Mouse (Mus musculus): ENCODE results near the gene 2210407C18Rik. TPM values are rescaled to one million over a fixed set of nuclear protein-coding genes. Genes with fewer than 3 reads are reported as not detected.

Gene 2210407C18Rik
- polyA plus RNA-seq, 1 experiment: not detected

DNA sequence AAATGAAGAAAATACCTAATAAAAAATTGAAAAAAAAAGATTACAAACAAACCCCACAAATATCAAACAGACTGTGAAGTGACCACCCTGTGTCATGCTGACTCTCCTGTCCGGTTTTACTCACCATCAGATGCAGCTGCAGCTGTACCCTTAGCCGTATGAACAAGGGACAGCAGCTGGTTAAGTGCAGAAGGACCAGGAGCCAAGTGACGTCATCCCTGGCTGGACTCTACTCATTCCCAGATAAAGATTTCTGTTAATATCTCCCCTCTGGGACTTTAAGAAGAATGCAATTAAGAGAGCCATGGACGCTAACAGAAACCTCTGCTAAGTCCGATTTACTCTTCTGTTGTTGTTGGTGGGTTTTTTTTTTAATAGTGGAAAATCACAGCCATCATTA, 45.5 kb downstream of the 2210407C18Rik start, which contains the start of gene Olfr224:
Olfr224 (minus strand) TSS at position 149 of the 400 bp plus-strand sequence.
- TF ChIP-seq USF1 (IDR thresholded peaks at IDR 0.05; ENCODE audit: low read depth) (no peak), MYOG (IDR thresholded peaks at IDR 0.05; ENCODE audit: control insufficient read depth, extremely low read depth, insufficient read length) (no peak), MAX (IDR thresholded peaks at IDR 0.05) (no peak), MYOD1 (IDR thresholded peaks at IDR 0.05; ENCODE audit: control insufficient read depth, insufficient read length, low read depth) (no peak), CEBPB (IDR thresholded peaks at IDR 0.05; ENCODE audit: low read depth) (no peak), CTCF (IDR thresholded peaks at IDR 0.05; ENCODE audit: control insufficient read depth, insufficient read depth, insufficient read length) (no peak), FOSL1 (IDR thresholded peaks at IDR 0.05; ENCODE audit: insufficient read depth, low read length, poor library complexity, severe bottlenecking) (no peak)
- H3K79me3 ChIP-seq (ENCODE audit: low read depth): no peaks in the 10 kb centered on the region
- no peak within 1 kb of the TSS for H3K4me3 ChIP-seq (ENCODE audit: insufficient read depth, poor library complexity, severe bottlenecking)
- H3K27me3 ChIP-seq (ENCODE audit: control insufficient read depth, insufficient read depth, insufficient read length): no peaks in the 10 kb centered on the region
- no peaks in the 10 kb centered on the region for H3K36me3 ChIP-seq (ENCODE audit: control insufficient read depth, insufficient read depth)
- no peak within 1 kb of the TSS for H3ac ChIP-seq (ENCODE audit: control insufficient read depth, insufficient read length, low read depth)
- no peaks in the 10 kb centered on the region for H3K79me2 ChIP-seq (ENCODE audit: control insufficient read depth, insufficient read depth)

Other genes with a start within 250 kb of the 2210407C18Rik start
- gene Lypd8, start 237.0 kb downstream of the 2210407C18Rik start, polyA plus RNA-seq (2012; fragmentation: generic; extraction: Trizol): not detected
- not detected for gene 1810065E05Rik, start 195.0 kb downstream of the 2210407C18Rik start, polyA plus RNA-seq (2012; fragmentation: generic; extraction: Trizol)
- not detected for gene Gm12253, start 183.5 kb downstream of the 2210407C18Rik start, polyA plus RNA-seq (2012; fragmentation: generic; extraction: Trizol)
- gene Lypd9, start 163.2 kb downstream of the 2210407C18Rik start, polyA plus RNA-seq (2012; fragmentation: generic; extraction: Trizol): not detected
- not detected for gene Olfr30, start 153.8 kb downstream of the 2210407C18Rik start, polyA plus RNA-seq (2012; fragmentation: generic; extraction: Trizol)
- gene Olfr332, start 123.5 kb downstream of the 2210407C18Rik start, polyA plus RNA-seq (2012; fragmentation: generic; extraction: Trizol): not detected
- not detected for gene Olfr331, start 113.5 kb downstream of the 2210407C18Rik start, polyA plus RNA-seq (2012; fragmentation: generic; extraction: Trizol)
- not detected for gene Olfr330, start 81.2 kb downstream of the 2210407C18Rik start, polyA plus RNA-seq (2012; fragmentation: generic; extraction: Trizol)
- gene Olfr329-ps, start 69.7 kb downstream of the 2210407C18Rik start, polyA plus RNA-seq (2012; fragmentation: generic; extraction: Trizol): not detected
- not detected for gene Olfr328, start 60.4 kb downstream of the 2210407C18Rik start, polyA plus RNA-seq (2012; fragmentation: generic; extraction: Trizol)
- not detected for gene Olfr224, start 45.5 kb downstream of the 2210407C18Rik start, polyA plus RNA-seq (2012; fragmentation: generic; extraction: Trizol)
- gene Olfr325, start 38.3 kb downstream of the 2210407C18Rik start, polyA plus RNA-seq (2012; fragmentation: generic; extraction: Trizol): not detected
- gene Olfr324, start 21.0 kb downstream of the 2210407C18Rik start, polyA plus RNA-seq (2012; fragmentation: generic; extraction: Trizol): not detected
- gene Olfr323, start 14.4 kb upstream of the 2210407C18Rik start, polyA plus RNA-seq (2012; fragmentation: generic; extraction: Trizol): not detected
- not detected for gene Trim58, start 24.4 kb upstream of the 2210407C18Rik start, polyA plus RNA-seq (2012; fragmentation: generic; extraction: Trizol)
- not detected for gene Olfr322, start 42.7 kb upstream of the 2210407C18Rik start, polyA plus RNA-seq (2012; fragmentation: generic; extraction: Trizol)
- gene Olfr320, start 65.0 kb upstream of the 2210407C18Rik start, polyA plus RNA-seq (2012; fragmentation: generic; extraction: Trizol): not detected
- not detected for gene Olfr319, start 83.1 kb upstream of the 2210407C18Rik start, polyA plus RNA-seq (2012; fragmentation: generic; extraction: Trizol)
- gene Olfr318, start 107.9 kb upstream of the 2210407C18Rik start, polyA plus RNA-seq (2012; fragmentation: generic; extraction: Trizol): not detected
- not detected for gene Olfr317, start 123.1 kb upstream of the 2210407C18Rik start, polyA plus RNA-seq (2012; fragmentation: generic; extraction: Trizol)
- not detected for gene Olfr316, start 136.7 kb upstream of the 2210407C18Rik start, polyA plus RNA-seq (2012; fragmentation: generic; extraction: Trizol)
- not detected for gene Olfr315, start 157.1 kb upstream of the 2210407C18Rik start, polyA plus RNA-seq (2012; fragmentation: generic; extraction: Trizol)
- gene Olfr314, start 166.9 kb upstream of the 2210407C18Rik start, polyA plus RNA-seq (2012; fragmentation: generic; extraction: Trizol): not detected
- gene Fam183b, start 185.9 kb upstream of the 2210407C18Rik start, polyA plus RNA-seq (2012; fragmentation: generic; extraction: Trizol): not detected
- not detected for gene Olfr313, start 198.9 kb upstream of the 2210407C18Rik start, polyA plus RNA-seq (2012; fragmentation: generic; extraction: Trizol)
- not detected for gene Olfr312, start 213.2 kb upstream of the 2210407C18Rik start, polyA plus RNA-seq (2012; fragmentation: generic; extraction: Trizol)
- gene Olfr311, start 223.2 kb upstream of the 2210407C18Rik start, polyA plus RNA-seq (2012; fragmentation: generic; extraction: Trizol): not detected
- 0.32 TPM for gene Gm12258, start 231.1 kb upstream of the 2210407C18Rik start, polyA plus RNA-seq (2012; fragmentation: generic; extraction: Trizol)

Data from C2C12 (cell line).